Mouse (Mus musculus) cortical plate, adult 2 months (tissue): ENCODE measurements around the gene Kif22.

ENCODE experiments used
- CTCF ChIP-seq: fragments of 200-500 bp; IDR thresholded peaks from 2 replicates; pipeline ENCODE4 v1.5.1; 2011; ENCODE audit warnings: mild to moderate bottlenecking, control low read depth, low read length; ENCODE audit not compliant: insufficient read depth; ENCODE audit errors: extremely low read depth
- POLR2A ChIP-seq: fragments of 200-500 bp; IDR thresholded peaks from 2 replicates; pipeline ENCODE4 v1.6.1; 2011; ENCODE audit warnings: mild to moderate bottlenecking, low read length, control low read depth; ENCODE audit not compliant: insufficient read depth; ENCODE audit errors: extremely low read depth

GRCm38 (mm10) chr7:127014993-127015392 is 27.3 kb downstream of the Kif22 start:
- TF ChIP-seq CTCF (no peak), POLR2A (no peak)
